Mouse (Mus musculus) CH12.LX (cell line): Measurements from ENCODE around the gene Pkd1l3. TPM values are rescaled to one million over a fixed set of nuclear protein-coding genes. Genes with fewer than 3 reads are reported as not detected.
A peak's percentile ranks its signal among the peaks of the same experiment; 100 is the strongest.

Experiments
- DNase-seq: peaks from one replicate; pipeline ENCODE4 v3.0.0-alpha.2; 2013; ENCODE audit errors: extremely low read depth
- H3K27ac ChIP-seq: 2 replicates; pipeline ENCODE4 v1.5.1; 2012; ENCODE audit warnings: low read depth, mild to moderate bottlenecking, control low read depth, moderate library complexity; ENCODE audit not compliant: insufficient read depth
- H3K27me3 ChIP-seq: replicated peaks from 2 replicates; pipeline ENCODE3; 2012; ENCODE audit warnings: inconsistent platforms
- H3K36me3 ChIP-seq, 2 experiments: replicated peaks in 1 of 2; 2 replicates each; pipeline versions ENCODE3 to v1.6.1; 2012; ENCODE audit warnings: inconsistent platforms in 1 of 2, low read length in 1 of 2, mild to moderate bottlenecking in 1 of 2, mixed read lengths in 1 of 2, moderate library complexity in 1 of 2; ENCODE audit not compliant: control insufficient read depth in 1 of 2, insufficient read depth in 1 of 2
- H3K4me1 ChIP-seq, 2 experiments: 2 replicates each; pipeline ENCODE4 v1.6.1; 2012; ENCODE audit warnings: inconsistent platforms in 1 of 2, moderate library complexity in 1 of 2; ENCODE audit not compliant: insufficient read depth in 2 of 2, control insufficient read depth in 1 of 2
- H3K4me2 ChIP-seq: 2 replicates; pipeline ENCODE4 v1.6.1; 2012; ENCODE audit warnings: low read depth, mild to moderate bottlenecking, control low read depth; ENCODE audit not compliant: poor library complexity, insufficient read depth, severe bottlenecking
- H3K4me3 ChIP-seq, 3 experiments: fragments of 150-350 bp in 1 of 3; sonication (generic) in 1 of 3; replicated peaks in 1 of 3; 2 replicates each; pipeline versions ENCODE3 to v1.5.1; 2011 to 2012; ENCODE audit warnings: low read depth in 2 of 3, low read length in 2 of 3, mild to moderate bottlenecking in 2 of 3, moderate library complexity in 2 of 3, control low read depth in 1 of 3, improper control_type of control experiment in 1 of 3, inconsistent platforms in 1 of 3, mixed read lengths in 1 of 3; ENCODE audit not compliant: poor library complexity in 1 of 3
- H3K79me2 ChIP-seq: replicated peaks from 2 replicates; pipeline ENCODE4 v1.6.1; 2012; ENCODE audit warnings: mild to moderate bottlenecking, moderate library complexity; ENCODE audit not compliant: control insufficient read depth, poor library complexity, insufficient read depth, severe bottlenecking; ENCODE audit errors: extremely low read depth
- H3K9ac ChIP-seq: 2 replicates; pipeline ENCODE4 v1.6.1; 2012; ENCODE audit warnings: low read depth, mild to moderate bottlenecking, control low read depth, moderate library complexity; ENCODE audit not compliant: insufficient read depth
- H3K9me3 ChIP-seq: replicated peaks from 2 replicates; pipeline ENCODE3; 2012; ENCODE audit warnings: low read length, inconsistent platforms, mixed read lengths
- BHLHE40 ChIP-seq: IDR thresholded peaks from 2 replicates; pipeline ENCODE4 v1.6.1; 2011; ENCODE audit warnings: mild to moderate bottlenecking, low read depth, low read length, improper control_type of control experiment
- CHD2 ChIP-seq: IDR thresholded peaks from 2 replicates; pipeline ENCODE4 v1.6.1; 2011; ENCODE audit warnings: low read length, improper control_type of control experiment
- CTCF ChIP-seq, 2 experiments: IDR thresholded peaks in 1 of 2; conservative IDR thresholded peaks in 1 of 2; 2 replicates each; pipeline ENCODE4 v1.5.1; 2011 to 2012; ENCODE audit warnings: low read depth in 2 of 2, low read length in 2 of 2, improper control_type of control experiment in 1 of 2, inconsistent platforms in 1 of 2, mild to moderate bottlenecking in 1 of 2, moderate library complexity in 1 of 2
- E2F4 ChIP-seq: IDR thresholded peaks from 2 replicates; pipeline ENCODE4 v1.6.1; 2011; ENCODE audit warnings: low read depth, low read length, improper control_type of control experiment; ENCODE audit not compliant: insufficient replicate concordance
- ELF1 ChIP-seq: IDR thresholded peaks from 2 replicates; pipeline ENCODE4 v1.6.1; 2014; ENCODE audit warnings: low read depth, mild to moderate bottlenecking, inconsistent platforms, low read length, improper control_type of control experiment
- EP300 ChIP-seq: IDR thresholded peaks from 2 replicates; pipeline ENCODE4 v1.6.1; 2011; ENCODE audit warnings: low read length, improper control_type of control experiment
- ETS1 ChIP-seq: conservative IDR thresholded peaks from 2 replicates; pipeline ENCODE4 v1.6.1; 2012; ENCODE audit warnings: low read depth, mild to moderate bottlenecking, inconsistent platforms, low read length, improper control_type of control experiment, moderate library complexity
- GABPA ChIP-seq: IDR thresholded peaks from 2 replicates; pipeline ENCODE4 v1.6.1; 2012; ENCODE audit warnings: low read depth, low read length, improper control_type of control experiment, inconsistent platforms; ENCODE audit not compliant: insufficient replicate concordance
- HCFC1 ChIP-seq: IDR thresholded peaks from 2 replicates; pipeline ENCODE4 v1.6.1; 2012; ENCODE audit warnings: low read depth, mild to moderate bottlenecking, inconsistent platforms, low read length, improper control_type of control experiment
- JUN ChIP-seq: IDR thresholded peaks from 2 replicates; pipeline ENCODE4 v1.6.1; 2011; ENCODE audit warnings: low read depth, mild to moderate bottlenecking, low read length, improper control_type of control experiment, moderate library complexity; ENCODE audit not compliant: insufficient read depth
- MAFK ChIP-seq: IDR thresholded peaks from 2 replicates; pipeline ENCODE4 v1.6.1; 2011; ENCODE audit warnings: low read length, improper control_type of control experiment; ENCODE audit not compliant: insufficient replicate concordance
- MAX ChIP-seq: IDR thresholded peaks from 2 replicates; pipeline ENCODE4 v1.6.1; 2011; ENCODE audit warnings: low read length, improper control_type of control experiment
- MAZ ChIP-seq: IDR thresholded peaks from 2 replicates; pipeline ENCODE4 v1.6.1; 2012; ENCODE audit warnings: low read depth, mild to moderate bottlenecking, inconsistent platforms, low read length, improper control_type of control experiment, moderate library complexity
- MEF2A ChIP-seq: IDR thresholded peaks from 2 replicates; pipeline ENCODE4 v1.6.1; 2014; ENCODE audit warnings: low read depth, mild to moderate bottlenecking, inconsistent platforms, low read length, improper control_type of control experiment, borderline replicate concordance
- MXI1 ChIP-seq: IDR thresholded peaks from 2 replicates; pipeline ENCODE4 v1.6.1; 2011; ENCODE audit warnings: mild to moderate bottlenecking, low read depth, low read length, improper control_type of control experiment
- MYC ChIP-seq: IDR thresholded peaks from 2 replicates; pipeline ENCODE4 v1.6.1; 2011; ENCODE audit warnings: low read depth, mild to moderate bottlenecking, improper control_type of control experiment, low read length
- NRF1 ChIP-seq: IDR thresholded peaks from 2 replicates; pipeline ENCODE4 v1.6.1; 2014; ENCODE audit warnings: low read depth, mild to moderate bottlenecking, inconsistent platforms, low read length, improper control_type of control experiment, moderate library complexity
- PAX5 ChIP-seq: IDR thresholded peaks from 2 replicates; pipeline ENCODE4 v1.6.1; 2012; ENCODE audit warnings: low read length, inconsistent platforms, mixed read lengths
- RCOR1 ChIP-seq: conservative IDR thresholded peaks from 2 replicates; pipeline ENCODE4 v1.6.1; 2012; ENCODE audit warnings: low read depth, mild to moderate bottlenecking, inconsistent platforms, low read length, improper control_type of control experiment
- SIN3A ChIP-seq: IDR thresholded peaks from 2 replicates; pipeline ENCODE4 v1.6.1; 2012; ENCODE audit warnings: low read length, improper control_type of control experiment, inconsistent platforms
- SMC3 ChIP-seq: IDR thresholded peaks from 2 replicates; pipeline ENCODE4 v1.6.1; 2011; ENCODE audit warnings: low read depth, low read length, improper control_type of control experiment
- TBP ChIP-seq: conservative IDR thresholded peaks from 2 replicates; pipeline ENCODE4 v1.6.1; 2011; ENCODE audit warnings: low read depth, low read length, improper control_type of control experiment
- TCF12 ChIP-seq: IDR thresholded peaks from 2 replicates; pipeline ENCODE4 v1.6.1; 2014; ENCODE audit warnings: low read depth, mild to moderate bottlenecking, inconsistent platforms, low read length, improper control_type of control experiment
- UBTF ChIP-seq: IDR thresholded peaks from 2 replicates; pipeline ENCODE4 v1.6.1; 2012; ENCODE audit warnings: low read depth, mild to moderate bottlenecking, inconsistent platforms, low read length, improper control_type of control experiment, moderate library complexity
- USF1 ChIP-seq: IDR thresholded peaks from 2 replicates; pipeline ENCODE4 v1.6.1; 2014; ENCODE audit warnings: low read depth, mild to moderate bottlenecking, inconsistent platforms, low read length, improper control_type of control experiment
- USF2 ChIP-seq: conservative IDR thresholded peaks from 2 replicates; pipeline ENCODE4 v1.6.1; 2011; ENCODE audit warnings: low read depth, low read length, improper control_type of control experiment
- ZC3H11A ChIP-seq: IDR thresholded peaks from 2 replicates; pipeline ENCODE4 v1.6.1; 2012; ENCODE audit warnings: low read depth, mild to moderate bottlenecking, inconsistent platforms, low read length, improper control_type of control experiment
- ZKSCAN1 ChIP-seq: IDR thresholded peaks from 2 replicates; pipeline ENCODE4 v1.6.1; 2012; ENCODE audit warnings: low read depth, inconsistent platforms, low read length, improper control_type of control experiment, borderline replicate concordance
- ZMIZ1 ChIP-seq: IDR thresholded peaks from 2 replicates; pipeline ENCODE4 v1.6.1; 2012; ENCODE audit warnings: low read depth, mild to moderate bottlenecking, inconsistent platforms, low read length, improper control_type of control experiment
- ZNF384 ChIP-seq: IDR thresholded peaks from 2 replicates; pipeline ENCODE4 v1.6.1; 2012; ENCODE audit warnings: low read depth, low read length, improper control_type of control experiment, inconsistent platforms
- dilution Hi-C: fragments of 300-500 bp; cut with MboI; formaldehyde crosslinking; loops from 2 replicates; pipeline ENCODE4 v1.14.3; 2020; ENCODE audit warnings: low sequenced_read_pairs; ENCODE audit not compliant: extremely low pct_unique_long_range_greater_than_20kb, extremely low pct_ligation_motif_present
- in situ Hi-C: fragments of 300-500 bp; cut with MboI; formaldehyde crosslinking; loops from 3 replicates; pipeline ENCODE4 v1.14.3; 2019; ENCODE audit warnings: low sequenced_read_pairs, low pct_ligation_motif_present, low pct_unique_long_range_greater_than_20kb, mixed read lengths
- polyA plus RNA-seq: library from polyadenylated mRNA; unstranded; fragments of >175 nt; gene quantifications from 2 replicates; pipeline ENCODE4 v1.2.1, GENCODE M21; 2012; ENCODE audit warnings: low read depth; ENCODE audit not compliant: insufficient read length
- total RNA-seq, 2 experiments: library from RNA; depleted of rRNA; stranded (reverse); fragments of 300-350 nt in 1 of 2; fragments of >200 nt in 1 of 2; gene quantifications; 2 replicates each; pipeline ENCODE4 v1.2.3; 2012 to 2014

Gene Pkd1l3
- total and polyA plus RNA-seq, 3 experiments, result 3.5 to 10.0 (median 6.0) TPM

GRCm38 (mm10) chr8:109607650-109608049, 6.7 kb upstream of the Pkd1l3 start:
- no peak overlapping the region for H3K27ac ChIP-seq

GRCm38 (mm10) chr8:109608271-109609152, 5.8 kb upstream of the Pkd1l3 start, which contains the start of gene Dhodh:
Dhodh (minus strand) TSS chr8:109608673.
- Histone ChIP-seq H3K9ac (peak within 1 kb of the TSS; percentile 93), H3K4me2 (peak within 1 kb of the TSS; percentile 76), H3K4me1 (peaks cover 5 to 33% of the 10 kb centered on the region in 2 experiments; a peak in 3 of 4 replicates), H3K4me3 (peak within 1 kb of the TSS; percentile 66 to 79 (median 75)), H3K27me3 (no peaks in the 10 kb centered on the region), H3K27ac (peak within 1 kb of the TSS; percentile 91), H3K9me3 (no peaks in the 10 kb centered on the region), H3K36me3 (peaks cover 16 to 33% of the 10 kb centered on the region in 2 experiments), H3K79me2 (no peaks in the 10 kb centered on the region)
- in situ Hi-C loops (no loop called here), dilution Hi-C loops (no loop called here)
- DNase-seq, result peak; percentile 96
- no peak; the same call in none of the 2 replicates for TF ChIP-seq TCF12
- peak; percentile 24; the same call in 1 of the 2 replicates for TF ChIP-seq RCOR1
- peak; percentile 43 for TF ChIP-seq ETS1
- TF ChIP-seq NRF1, result peak; percentile 90
- no peak for TF ChIP-seq ZKSCAN1
- peak; percentile 73 for TF ChIP-seq BHLHE40
- no peak for TF ChIP-seq ZC3H11A
- TF ChIP-seq UBTF, result peak; percentile 55; the same call in 1 of the 2 replicates
- TF ChIP-seq E2F4, result peak; percentile 76; the same call in 1 of the 2 replicates
- no peak for TF ChIP-seq SMC3
- peak; percentile 49; the same call in 1 of the 2 replicates for TF ChIP-seq CHD2
- no peak for TF ChIP-seq MAFK
- TF ChIP-seq GABPA, result no peak; the same call in 1 of the 2 replicates
- TF ChIP-seq ELF1, result peak; percentile 91
- no peak for TF ChIP-seq PAX5
- peak; percentile 61 for TF ChIP-seq MEF2A
- no peak for TF ChIP-seq JUN
- TF ChIP-seq USF1, result no peak
- TF ChIP-seq USF2, result no peak
- TF ChIP-seq TBP, result peak; percentile 89
- peak; percentile 89 for TF ChIP-seq HCFC1
- TF ChIP-seq EP300, result no peak
- TF ChIP-seq CTCF (conservative IDR thresholded peaks at IDR 0.05 in 1 of 2, IDR thresholded peaks at IDR 0.05 in 1 of 2; ENCODE audit: low read depth in 2 of 2, low read length in 2 of 2), result no peak
- peak; percentile 73 for TF ChIP-seq ZMIZ1
- peak; percentile 60; the same call in 1 of the 2 replicates for TF ChIP-seq MAZ

More at GRCm38 (mm10) chr8:109607650-109608049, 6.7 kb upstream of the Pkd1l3 start:
- peaks cover 5 to 27% of the 10 kb centered on the region in 2 experiments; a peak in 3 of 4 replicates for H3K4me1 ChIP-seq
- peak overlapping the region; percentile 66 to 79 (median 75) for H3K4me3 ChIP-seq
- no peaks in the 10 kb centered on the region for H3K27me3 ChIP-seq
- no peaks in the 10 kb centered on the region for H3K9me3 ChIP-seq
- H3K4me2 ChIP-seq, result peak overlapping the region; percentile 76
- peaks cover 24 to 42% of the 10 kb centered on the region in 2 experiments for H3K36me3 ChIP-seq
- peak; percentile 38 for DNase-seq
- H3K9ac ChIP-seq, result peak overlapping the region; percentile 67
- TF ChIP-seq ELF1 (0 out of 2 replicates have a peak, but pooled peaks have one; percentile 21), MAX (peak; percentile 84), SIN3A (no peak), MXI1 (0 out of 2 replicates have a peak, but pooled peaks have one; percentile 2), MYC (peak; percentile 87), MAZ (no peak), TCF12 (no peak), ZMIZ1 (no peak), ZNF384 (no peak), USF1 (no peak), BHLHE40 (peak; percentile 97)
- TF ChIP-seq, all 38 proteins: peak for 5
- dilution Hi-C loops (no loop called here), in situ Hi-C loops (no loop called here)
- no peaks in the 10 kb centered on the region for H3K79me2 ChIP-seq
